Comparison of ENCODE assay signal across 8 mouse cellular contexts in the genomic region with DNA sequence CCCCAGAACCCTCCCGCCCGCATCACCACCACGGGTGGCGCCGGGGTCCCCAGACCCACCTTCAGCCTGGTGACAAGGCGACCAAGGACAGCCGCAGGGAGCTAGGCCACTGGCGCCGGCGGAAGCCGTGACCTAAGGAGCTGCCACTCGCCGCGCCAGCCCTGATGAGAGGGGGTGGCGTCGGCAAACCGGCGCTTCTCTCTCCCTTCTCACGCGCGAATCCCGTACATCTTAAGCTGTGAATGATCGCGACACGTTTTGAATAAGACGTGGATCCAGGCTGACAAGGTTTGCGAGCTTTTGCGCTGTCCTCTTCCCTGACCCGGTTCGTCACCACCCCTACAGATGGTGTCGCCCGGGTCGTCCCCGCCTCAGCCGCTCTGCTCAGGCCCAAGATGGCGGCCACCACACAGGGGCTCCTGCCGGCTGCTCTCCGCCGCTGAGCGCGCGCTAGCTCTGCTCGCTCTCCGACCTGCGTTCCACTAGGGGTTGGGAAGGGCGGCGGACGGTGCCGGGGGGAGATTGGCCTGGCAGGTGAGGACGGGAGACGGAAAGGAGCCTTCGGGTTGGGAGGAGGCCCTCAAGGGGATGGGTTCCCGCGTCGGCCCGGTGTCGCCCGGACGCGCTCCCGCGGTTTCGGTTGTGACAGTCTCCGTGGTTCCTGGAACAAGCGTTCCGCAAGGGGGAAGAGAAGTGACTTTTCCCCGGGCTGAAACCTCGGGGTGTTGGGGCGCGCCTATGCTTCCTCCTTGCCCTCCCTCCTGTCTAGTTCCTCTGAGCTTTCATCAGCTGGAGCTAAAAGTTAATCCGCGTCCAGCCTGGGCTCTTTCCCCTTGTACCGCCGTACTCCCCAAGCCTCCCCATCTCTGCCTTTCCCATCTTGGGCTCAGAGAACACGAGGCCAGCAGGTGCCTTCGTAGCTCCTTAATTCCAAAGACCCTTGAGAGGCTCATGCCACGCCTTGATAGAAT. TPM values are rescaled to one million over a fixed set of nuclear protein-coding genes. Genes with fewer than 3 reads are reported as not detected.
DNase-seq lines count a peak whose midpoint lies in the region; ATAC-seq and TF ChIP-seq lines count a peak whose summit lies in the region.

A gene (plus strand): TSS at position 388 of the 971 bp plus-strand sequence.

- WGBS in heart, embryonic 15.5 days: under 1% methylated on average over 77 of the region's 77 CpGs
- WGBS in liver, embryonic 14.5 days (ENCODE audit: insufficient replicate concordance): under 1% methylated on average over 77 of the region's 77 CpGs
- WGBS in neural tube, embryonic 11.5 days: under 1% methylated on average over 77 of the region's 77 CpGs
- under 1% methylated on average over 69 of the region's 77 CpGs for WGBS in stomach, postnatal 0 days

- peak; percentile 89 for DNase-seq in CD4-positive, CD25-positive, alpha-beta regulatory T cell, adult 2 months (ENCODE audit: low read depth, low spot score)
- peak; percentile 62 for DNase-seq in fibroblast of lung, adult 2 months (ENCODE audit: low read depth)
- peak; percentile 80 to 89 for DNase-seq in kidney, postnatal 25 days
- DNase-seq in liver, embryonic 14.5 days (ENCODE audit: low read depth in 3 of 3, low spot score in 3 of 3): peak; percentile 52 to 66 (median 63)
- DNase-seq in neural tube, embryonic 11.5 days (ENCODE audit: low spot score): peak; percentile 89
- peak; percentile 86 for DNase-seq in stomach, postnatal 0 days (ENCODE audit: low spot score)

- H3K27me3 ChIP-seq in heart, embryonic 15.5 days: no peaks in the 10 kb centered on the region
- H3K27me3 ChIP-seq in liver, embryonic 14.5 days (ENCODE audit: control insufficient read depth, insufficient read depth, low read length): no peaks in the 10 kb centered on the region
- H3K27me3 ChIP-seq in neural tube, embryonic 11.5 days (ENCODE audit: control insufficient read depth, insufficient read depth, low read length): no peaks in the 10 kb centered on the region
- H3K27me3 ChIP-seq in stomach, postnatal 0 days (ENCODE audit: control insufficient read depth, insufficient read depth, low read length): no peaks in the 10 kb centered on the region

- peak; percentile 94 for ATAC-seq in heart, embryonic 15.5 days (replicated peaks; ENCODE audit: insufficient number of reproducible peaks, insufficient read depth, low FRiP score, low read depth)
- ATAC-seq in liver, embryonic 14.5 days (ENCODE audit: insufficient read depth): peak; percentile 91
- peak; percentile 97 for ATAC-seq in neural tube, embryonic 11.5 days (ENCODE audit: insufficient read depth, low FRiP score, low TSS enrichment)
- peak; percentile 95 for ATAC-seq in stomach, postnatal 0 days (ENCODE audit: low FRiP score, low TSS enrichment)

- peaks cover 11% of the 10 kb centered on the region; the same call in 1 of the 2 replicates for H3K4me1 ChIP-seq in brown adipose tissue, adult 24 weeks (ENCODE audit: control insufficient read depth, insufficient read depth, insufficient read length, low read length)
- H3K4me1 ChIP-seq in heart, embryonic 15.5 days (replicated peaks): peaks cover 28% of the 10 kb centered on the region
- peaks cover 27 to 39% of the 10 kb centered on the region in 2 experiments for H3K4me1 ChIP-seq in liver, embryonic 14.5 days (replicated peaks; ENCODE audit: control insufficient read depth in 2 of 2, insufficient read depth in 2 of 2, low read length in 1 of 2)
- H3K4me1 ChIP-seq in neural tube, embryonic 11.5 days (ENCODE audit: control insufficient read depth, insufficient read depth, low read length): no peaks in the 10 kb centered on the region
- peaks cover 3% of the 10 kb centered on the region; the same call in 1 of the 2 replicates for H3K4me1 ChIP-seq in stomach, postnatal 0 days (replicated peaks; ENCODE audit: control insufficient read depth, insufficient read depth)

- TF ChIP-seq EP300 in liver, embryonic 14.5 days (IDR thresholded peaks at IDR 0.05; ENCODE audit: low read depth): no peak
- peak; percentile 82 for TF ChIP-seq EP300 in stomach, postnatal 0 days (optimal IDR thresholded peaks at IDR 0.05)

- H3K36me3 ChIP-seq in heart, embryonic 15.5 days: 0 out of 2 replicates have a peak, but pooled peaks cover 4% of the 10 kb centered on the region
- H3K36me3 ChIP-seq in liver, embryonic 14.5 days (replicated peaks; ENCODE audit: control insufficient read depth, insufficient read depth, low read depth): no peaks in the 10 kb centered on the region; the same call in 1 of the 2 replicates
- no peaks in the 10 kb centered on the region for H3K36me3 ChIP-seq in neural tube, embryonic 11.5 days (ENCODE audit: control insufficient read depth, insufficient read depth, low read length)
- no peaks in the 10 kb centered on the region for H3K36me3 ChIP-seq in stomach, postnatal 0 days (ENCODE audit: control insufficient read depth, insufficient read depth, low read length)

- peak within 1 kb of the TSS; percentile 86 for H3K9ac ChIP-seq in heart, embryonic 15.5 days
- peak within 1 kb of the TSS; percentile 94 for H3K9ac ChIP-seq in liver, embryonic 14.5 days (replicated peaks)
- H3K9ac ChIP-seq in neural tube, embryonic 11.5 days (ENCODE audit: low read length): peak within 1 kb of the TSS; percentile 94
- H3K9ac ChIP-seq in stomach, postnatal 0 days (ENCODE audit: low read length): peak within 1 kb of the TSS; percentile 94

- peak within 1 kb of the TSS; percentile 87 for H3K4me3 ChIP-seq in brown adipose tissue, adult 24 weeks (ENCODE audit: insufficient read depth, low read depth, low read length)
- H3K4me3 ChIP-seq in heart, embryonic 15.5 days: peak within 1 kb of the TSS; percentile 82
- peak within 1 kb of the TSS; percentile 91 to 94 for H3K4me3 ChIP-seq in liver, embryonic 14.5 days (ENCODE audit: insufficient read depth in 1 of 2, low read depth in 2 of 2, low read length in 2 of 2)
- H3K4me3 ChIP-seq in neural tube, embryonic 11.5 days (ENCODE audit: low read depth, low read length): peak within 1 kb of the TSS; percentile 84
- peak within 1 kb of the TSS; percentile 91 for H3K4me3 ChIP-seq in stomach, postnatal 0 days (ENCODE audit: low read depth, low read length)

- no peak for TF ChIP-seq CTCF in liver, embryonic 14.5 days (IDR thresholded peaks at IDR 0.05; ENCODE audit: low read depth)
- no peak for TF ChIP-seq CTCF in stomach, postnatal 0 days (IDR thresholded peaks at IDR 0.05; ENCODE audit: low read depth)

- no peaks in the 10 kb centered on the region for H3K9me3 ChIP-seq in heart, embryonic 15.5 days (replicated peaks)
- no peaks in the 10 kb centered on the region for H3K9me3 ChIP-seq in liver, embryonic 14.5 days (ENCODE audit: control insufficient read depth, low read length)
- H3K9me3 ChIP-seq in neural tube, embryonic 11.5 days (ENCODE audit: control insufficient read depth, low read length): no peaks in the 10 kb centered on the region
- H3K9me3 ChIP-seq in stomach, postnatal 0 days (ENCODE audit: control insufficient read depth, low read length): no peaks in the 10 kb centered on the region

- peak within 1 kb of the TSS; percentile 68 for H3K4me2 ChIP-seq in heart, embryonic 15.5 days
- H3K4me2 ChIP-seq in liver, embryonic 14.5 days (ENCODE audit: low read depth): peak within 1 kb of the TSS; percentile 95
- H3K4me2 ChIP-seq in neural tube, embryonic 11.5 days (ENCODE audit: low read depth): peak within 1 kb of the TSS; percentile 66
- peak within 1 kb of the TSS; percentile 74 for H3K4me2 ChIP-seq in stomach, postnatal 0 days (replicated peaks; ENCODE audit: low read depth)

- H3K27ac ChIP-seq in brown adipose tissue, adult 24 weeks (replicated peaks; ENCODE audit: low read depth, low read length): peak within 1 kb of the TSS; percentile 99
- peak within 1 kb of the TSS; percentile 95 for H3K27ac ChIP-seq in heart, embryonic 15.5 days
- peak within 1 kb of the TSS; percentile 76 for H3K27ac ChIP-seq in liver, embryonic 14.5 days
- H3K27ac ChIP-seq in neural tube, embryonic 11.5 days (ENCODE audit: low read depth, low read length): peak within 1 kb of the TSS; percentile 85
- H3K27ac ChIP-seq in stomach, postnatal 0 days (replicated peaks): peak within 1 kb of the TSS; percentile 96

RNA-seq across cellular contexts. Expression of the gene that starts here (rescaled TPM):
- polyA plus RNA-seq in brown adipose tissue, adult 24 weeks (2012; ENCODE audit: insufficient read depth, insufficient read length, missing spikeins): 12.3 TPM in 2 replicates
- 17.8 and 18.7 TPM in 2 replicates for polyA plus RNA-seq in heart, embryonic 15.5 days (2015; fragmentation: Nextera tagmentation; extraction: Ambion mirVana)
- polyA plus RNA-seq in liver, embryonic 14.5 days (2012; rRNA removed): 6.3 and 10.1 TPM in 2 replicates
- 21.1 and 23.2 TPM in 2 replicates for polyA plus RNA-seq in liver, embryonic 14.5 days (2014; fragmentation: Nextera tagmentation; extraction: Ambion mirVana)
- polyA plus RNA-seq in neural tube, embryonic 11.5 days (2014; fragmentation: Nextera tagmentation; extraction: Ambion mirVana): 43.8 and 44.1 TPM in 2 replicates
- polyA plus RNA-seq in stomach, postnatal 0 days (2015; fragmentation: Nextera tagmentation; extraction: Ambion mirVana): 12.1 and 13.9 TPM in 2 replicates

Comparison
In these comparisons a context has a peak if more than half of its experiments do, and no peak if none do; other contexts are left out.
1. Peak in every context shown above with its lines: DNase-seq, ATAC-seq, H3K4me3 ChIP-seq and H3K27ac ChIP-seq.